Mouse (Mus musculus): ENCODE measurements around the gene Foxg1.

Gene Foxg1

DNA sequence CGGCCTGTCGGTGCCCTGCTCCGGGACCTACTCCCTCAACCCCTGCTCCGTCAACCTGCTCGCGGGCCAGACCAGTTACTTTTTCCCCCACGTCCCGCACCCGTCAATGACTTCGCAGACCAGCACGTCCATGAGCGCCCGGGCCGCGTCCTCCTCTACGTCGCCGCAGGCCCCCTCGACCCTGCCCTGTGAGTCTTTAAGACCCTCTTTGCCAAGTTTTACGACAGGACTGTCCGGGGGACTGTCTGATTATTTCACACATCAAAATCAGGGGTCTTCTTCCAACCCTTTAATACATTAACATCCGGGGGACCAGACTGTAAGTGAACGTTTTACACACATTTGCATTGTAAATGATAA, 3.2 kb downstream of the Foxg1 start:
- in situ Hi-C loops (cut with MboI; ENCODE audit: low sequenced_read_pairs), result no loop called here

DNA sequence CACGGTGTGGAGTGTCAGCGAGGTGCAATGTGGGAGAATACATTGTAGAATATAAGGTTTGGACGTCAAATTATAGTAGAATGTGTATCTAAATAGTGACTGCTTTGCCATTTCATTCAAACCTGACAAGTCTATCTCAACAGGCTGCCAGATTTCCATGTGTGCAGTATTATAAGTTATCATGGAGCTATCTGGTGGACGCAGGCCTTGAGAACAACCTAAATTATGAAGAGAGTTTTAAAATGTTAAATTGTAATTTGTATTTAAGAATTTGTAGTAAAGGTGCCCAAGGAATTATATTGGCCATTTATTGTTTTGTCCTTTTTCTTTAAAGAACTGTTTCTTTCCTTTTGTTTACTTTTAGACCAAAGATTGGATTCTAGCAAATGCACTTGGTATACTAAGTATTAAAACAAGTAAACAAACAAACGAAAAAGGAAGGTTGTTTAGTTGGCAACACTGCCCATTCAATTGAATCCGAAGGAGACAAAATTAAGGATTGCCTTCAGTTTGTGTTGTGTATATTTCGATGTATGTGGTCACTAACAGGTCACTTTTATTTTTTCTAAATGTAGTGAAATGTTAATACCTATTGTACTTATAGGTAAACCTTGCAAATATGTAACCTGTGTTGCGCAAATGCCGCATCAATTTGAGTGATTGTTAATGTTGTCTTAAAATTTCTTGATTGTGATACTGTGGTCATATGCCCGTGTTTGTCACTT, 3.8 kb downstream of the Foxg1 start:
- in situ Hi-C loops (cut with MboI; ENCODE audit: low sequenced_read_pairs), result no loop called here

DNA sequence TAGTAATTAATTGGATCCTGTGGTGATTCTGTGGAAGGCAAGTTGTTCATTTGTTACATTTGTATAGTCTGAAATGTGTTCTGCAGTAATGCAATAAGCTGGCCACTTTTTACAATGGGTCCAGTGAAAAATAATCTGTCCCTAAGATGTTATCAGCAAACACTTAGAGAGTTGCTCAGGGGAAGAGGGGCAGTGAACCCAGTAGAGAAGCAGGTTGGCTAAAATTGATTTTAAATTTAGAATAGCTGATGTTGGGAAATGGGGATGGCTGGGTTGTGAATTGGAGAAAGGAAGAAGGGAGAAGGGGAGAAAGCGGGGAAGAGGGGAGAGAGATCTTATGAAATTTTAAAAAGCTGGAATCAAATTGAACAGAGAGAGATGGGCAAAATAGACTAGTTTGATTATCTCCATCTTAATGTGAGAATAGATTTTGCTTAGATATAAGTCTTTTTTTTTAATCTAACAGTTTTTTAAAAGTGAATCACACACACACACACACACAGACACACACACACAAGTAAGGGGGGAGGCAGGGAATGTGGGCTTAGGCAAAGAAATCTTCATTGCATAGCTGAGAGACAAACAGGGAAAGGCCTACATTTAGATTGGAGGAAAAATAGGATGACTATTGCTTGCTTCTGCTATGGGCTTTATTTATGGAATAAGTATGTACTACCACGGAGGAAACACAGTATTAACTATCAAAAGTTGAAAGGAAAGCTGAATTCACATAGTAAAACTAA, 5.6 kb downstream of the Foxg1 start:
- in situ Hi-C loops (cut with MboI; ENCODE audit: low sequenced_read_pairs), result no loop called here

DNA sequence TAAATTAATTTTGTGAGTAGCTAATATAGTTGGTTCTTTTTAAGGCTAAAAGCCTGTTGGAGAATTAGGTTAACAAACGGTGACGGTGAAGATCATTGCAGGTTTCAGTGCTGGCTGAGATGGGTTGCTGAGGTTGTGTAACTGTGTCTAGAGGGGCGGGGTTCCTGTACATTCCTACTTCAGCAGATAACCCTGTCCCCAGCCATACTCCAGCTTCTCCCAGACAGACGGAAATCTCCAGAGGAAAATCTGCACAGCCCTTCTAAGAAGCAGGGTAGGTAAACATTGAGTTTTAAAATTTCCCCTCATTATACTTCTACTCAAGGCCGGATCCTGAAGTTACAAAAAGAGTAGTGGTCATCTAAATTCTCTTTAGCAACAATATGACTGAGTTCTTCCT, 7.2 kb downstream of the Foxg1 start:
- in situ Hi-C loops (cut with MboI; ENCODE audit: low sequenced_read_pairs), result no loop called here

GRCm38 (mm10) chr12:49390257-49390656, 7.8 kb downstream of the Foxg1 start:
- in situ Hi-C loops (cut with MboI; ENCODE audit: low sequenced_read_pairs), result no loop called here

- in situ Hi-C loops (cut with MboI; ENCODE audit: low sequenced_read_pairs), result no loop called here
Observed at GRCm38 (mm10) chr12:49390926-49391304, 8.5 kb downstream of the Foxg1 start.

DNA sequence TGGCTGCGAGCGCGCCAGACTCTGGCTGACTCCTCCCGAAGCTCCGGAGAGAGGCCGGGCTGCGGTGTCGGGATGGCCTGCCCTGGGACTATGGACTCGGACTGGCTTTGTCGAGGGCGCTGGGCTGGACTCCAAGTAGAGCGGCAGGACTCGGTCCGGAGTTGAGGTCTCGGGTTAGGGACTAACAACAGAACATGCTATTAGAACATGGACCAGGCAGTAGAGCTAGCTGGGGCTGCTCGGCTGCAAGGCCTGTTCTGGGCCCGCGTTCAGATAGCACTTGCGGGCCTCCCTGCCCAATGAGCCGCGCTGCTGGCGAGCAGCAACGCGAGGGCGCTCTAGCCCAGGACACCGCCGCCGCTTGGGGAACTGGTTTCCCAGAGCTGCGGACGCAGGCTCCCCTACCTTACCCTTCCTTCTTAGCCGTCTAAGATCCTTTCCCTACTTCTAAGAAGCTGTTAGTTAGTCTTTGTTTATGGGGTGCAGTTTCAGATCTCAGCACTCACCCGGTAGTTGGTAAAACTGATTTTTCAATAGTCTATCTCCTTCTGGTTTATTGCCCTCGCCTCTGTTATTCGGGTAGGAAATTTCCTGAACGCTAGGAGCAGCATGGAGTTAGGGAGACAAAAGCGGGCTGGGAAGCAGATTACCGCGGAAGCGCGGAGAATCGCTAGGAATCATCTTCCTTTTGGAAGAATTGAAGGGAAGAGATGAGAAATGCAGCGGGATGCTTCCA, 9.0 kb downstream of the Foxg1 start:
- in situ Hi-C loops (cut with MboI; ENCODE audit: low sequenced_read_pairs), result no loop called here

DNA sequence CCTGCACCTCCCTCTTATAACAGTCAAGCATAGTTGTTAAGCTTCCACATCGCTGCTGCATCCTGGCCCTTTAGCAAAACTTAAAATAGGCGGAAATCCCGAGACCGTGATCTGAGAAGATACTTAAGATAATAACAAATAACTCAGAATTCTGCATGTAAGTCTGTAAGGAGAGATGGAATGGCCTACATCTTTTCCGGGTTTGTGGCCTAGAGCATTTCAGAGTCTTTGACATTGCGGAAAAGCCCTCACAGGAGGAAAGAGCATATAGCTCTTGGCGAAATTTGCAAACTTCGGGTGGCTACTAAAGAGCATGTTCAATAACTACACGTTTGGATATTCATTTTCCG, 9.6 kb downstream of the Foxg1 start:
- in situ Hi-C loops (cut with MboI; ENCODE audit: low sequenced_read_pairs), result no loop called here

DNA sequence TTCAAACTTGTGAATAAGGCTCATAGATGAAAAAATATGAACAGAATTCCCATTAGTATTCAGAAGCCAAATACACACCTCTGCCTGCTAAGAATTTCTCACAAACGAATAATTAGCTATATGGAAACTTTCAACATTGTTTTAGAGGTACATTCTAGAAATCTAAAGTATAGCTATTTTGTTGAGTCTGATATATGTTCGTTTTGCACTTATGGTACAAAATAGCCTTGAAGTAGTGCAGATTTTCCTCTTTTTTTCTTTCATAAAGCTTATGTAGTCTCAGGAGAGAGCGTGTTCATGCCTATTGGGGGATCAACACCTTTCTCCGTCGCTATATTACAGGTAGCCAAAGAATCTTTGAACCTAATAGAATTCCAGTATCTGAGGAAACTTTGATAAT, 10.4 kb downstream of the Foxg1 start:
- in situ Hi-C loops (cut with MboI; ENCODE audit: low sequenced_read_pairs), result no loop called here

GRCm38 (mm10) chr12:49393639-49394038, 11.2 kb downstream of the Foxg1 start:
- in situ Hi-C loops (cut with MboI; ENCODE audit: low sequenced_read_pairs), result no loop called here

DNA sequence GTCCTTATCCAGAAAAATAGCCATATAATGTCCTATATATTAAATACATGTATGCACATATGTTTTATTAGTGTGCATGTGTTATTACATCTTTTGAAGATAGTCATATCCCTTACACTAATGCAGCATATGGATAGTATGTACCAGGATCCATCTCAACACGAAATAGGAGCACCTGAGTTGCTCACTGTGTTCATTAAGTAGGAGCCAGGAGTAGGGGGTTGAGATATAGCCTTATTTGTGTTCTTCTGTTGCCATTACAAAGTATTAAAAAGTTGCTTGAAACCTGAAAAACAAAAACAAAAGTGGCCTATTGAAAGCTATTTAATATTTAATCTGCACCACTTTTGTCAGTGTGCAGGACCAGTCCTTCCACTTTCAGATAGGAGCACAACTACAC, 11.7 kb downstream of the Foxg1 start:
- in situ Hi-C loops (cut with MboI; ENCODE audit: low sequenced_read_pairs), result no loop called here

DNA sequence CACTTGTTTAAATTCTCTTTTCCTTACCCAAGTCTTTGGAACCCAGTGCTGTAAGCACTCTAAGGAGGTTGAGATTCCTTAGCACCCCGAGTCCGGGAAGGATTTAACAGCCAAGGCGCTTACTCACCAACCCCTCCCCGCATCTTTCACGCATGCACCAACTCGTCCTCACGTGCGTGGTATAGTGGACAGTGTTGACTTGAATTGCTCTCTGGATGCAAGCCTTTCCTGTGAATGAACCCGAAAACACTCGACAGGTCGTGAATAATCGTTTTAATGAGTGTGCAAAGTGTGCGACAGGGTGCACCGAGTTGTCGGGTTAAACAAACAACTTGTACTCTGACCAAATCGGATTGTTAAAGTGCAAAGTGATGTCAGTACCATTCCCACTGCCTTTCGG, 12.4 kb downstream of the Foxg1 start:
- in situ Hi-C loops (cut with MboI; ENCODE audit: low sequenced_read_pairs), result no loop called here

- in situ Hi-C loops (cut with MboI; ENCODE audit: low sequenced_read_pairs), result no loop called here
Observed at GRCm38 (mm10) chr12:49395969-49396368, 13.5 kb downstream of the Foxg1 start.

- in situ Hi-C loops (cut with MboI; ENCODE audit: low sequenced_read_pairs), result no loop called here
Observed at GRCm38 (mm10) chr12:49396776-49397175, 14.3 kb downstream of the Foxg1 start.

GRCm38 (mm10) chr12:49397443-49398162, 15.1 kb downstream of the Foxg1 start:
- in situ Hi-C loops (cut with MboI; ENCODE audit: low sequenced_read_pairs), result no loop called here

DNA sequence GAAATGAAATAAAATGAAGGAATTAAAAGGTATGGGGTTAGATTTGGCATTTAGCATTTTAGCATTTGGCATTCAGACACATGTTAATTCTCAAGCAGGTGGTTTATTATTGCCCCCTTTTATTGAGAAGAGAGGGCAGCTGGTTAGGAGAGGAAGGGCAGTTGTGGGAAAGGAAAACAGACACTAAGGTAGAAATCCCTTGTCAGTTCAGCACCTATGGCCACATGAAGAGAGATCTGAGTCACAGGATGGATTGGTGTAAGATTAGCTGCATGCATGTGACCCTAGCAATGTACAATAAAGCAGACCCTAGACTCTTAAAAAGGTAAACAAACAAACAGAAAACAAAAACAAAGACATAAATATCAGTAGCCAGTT, 15.7 kb downstream of the Foxg1 start:
- in situ Hi-C loops (cut with MboI; ENCODE audit: low sequenced_read_pairs), result no loop called here

DNA sequence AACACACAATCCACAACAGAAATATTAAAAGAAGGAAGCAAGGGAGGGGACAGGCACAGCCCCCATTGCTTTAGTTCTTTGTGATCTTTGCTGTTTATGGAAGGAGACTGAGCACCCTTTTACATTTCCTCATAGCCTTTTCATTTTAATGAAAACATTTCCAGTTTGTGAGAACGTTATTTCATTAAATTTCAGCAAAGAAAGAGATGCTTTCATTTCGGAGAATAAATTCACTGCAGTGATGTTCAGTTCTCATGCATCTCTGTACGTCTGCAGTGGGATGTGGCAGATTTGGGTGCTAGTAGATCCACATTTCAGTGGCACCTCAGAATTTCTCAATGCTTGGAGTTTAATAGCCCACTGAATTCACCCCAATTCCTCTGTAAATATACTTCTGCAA, 16.2 kb downstream of the Foxg1 start:
- in situ Hi-C loops (cut with MboI; ENCODE audit: low sequenced_read_pairs), result no loop called here

- in situ Hi-C loops (cut with MboI; ENCODE audit: low sequenced_read_pairs), result no loop called here
Observed at GRCm38 (mm10) chr12:49399611-49400010, 17.2 kb downstream of the Foxg1 start.

- in situ Hi-C loops (cut with MboI; ENCODE audit: low sequenced_read_pairs), result no loop called here
Observed at GRCm38 (mm10) chr12:49400036-49400852, 17.8 kb downstream of the Foxg1 start.

DNA sequence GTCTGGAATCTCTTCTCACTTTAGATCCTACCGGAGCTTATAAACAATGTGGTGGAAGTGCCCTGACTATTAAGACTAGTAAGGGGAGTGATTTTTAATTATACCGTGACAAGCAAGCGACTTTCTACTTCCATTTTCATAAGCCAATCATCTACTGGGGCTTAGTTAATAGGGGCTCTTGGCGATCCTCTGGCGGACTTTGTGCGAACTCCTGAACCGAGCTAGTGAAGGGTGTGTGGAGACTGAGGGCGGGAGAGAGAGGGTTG, 18.3 kb downstream of the Foxg1 start:
- in situ Hi-C loops (cut with MboI; ENCODE audit: low sequenced_read_pairs), result no loop called here
